Mouse (Mus musculus): ENCODE results near the gene Pigr. TPM values are rescaled to one million over a fixed set of nuclear protein-coding genes. Genes with fewer than 3 reads are reported as not detected.

Gene Pigr
- total RNA-seq, 2 experiments from 2014 or later, result not detected

DNA sequence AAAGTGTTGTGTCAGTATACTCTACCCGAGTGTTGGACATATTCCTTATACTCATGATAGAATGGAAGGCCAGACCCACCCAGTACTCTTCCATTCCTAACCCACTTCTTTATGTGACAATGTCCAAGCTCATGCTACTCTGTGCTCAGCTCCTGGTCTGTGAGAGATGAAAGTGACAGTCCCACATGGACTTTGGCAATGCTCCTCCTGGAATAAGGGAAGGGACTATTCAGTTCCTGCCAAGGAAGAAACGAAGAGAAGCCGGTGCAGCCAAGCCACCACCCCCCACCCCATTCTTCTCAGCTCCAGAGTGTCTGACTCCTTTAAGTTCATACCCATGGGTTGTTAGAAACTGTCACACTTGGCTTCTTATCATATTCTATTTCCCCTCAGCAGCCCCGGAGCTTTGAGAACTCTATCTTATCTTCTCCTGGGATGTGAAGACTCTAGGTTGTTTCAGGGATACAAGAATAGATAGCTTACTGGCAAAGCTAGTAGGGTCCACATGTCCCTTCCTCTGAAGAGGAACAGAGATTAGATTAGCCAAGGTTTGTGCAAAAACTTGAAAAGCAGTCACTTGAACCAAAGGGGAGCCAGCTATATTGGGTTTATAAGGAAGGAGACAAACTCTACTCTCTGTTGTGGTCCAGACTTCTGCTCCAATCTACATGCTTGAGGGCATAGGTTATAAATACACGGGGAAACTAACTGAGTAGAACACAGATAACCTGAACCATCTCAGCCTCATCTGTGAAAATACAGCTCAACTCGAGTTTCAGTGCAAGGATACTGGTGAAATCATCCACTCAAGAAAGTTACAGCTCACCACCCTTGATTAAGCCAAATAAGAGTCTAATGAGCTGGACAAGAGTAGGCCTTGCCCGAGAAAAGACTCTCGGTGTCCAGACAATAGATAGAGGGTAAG is 3.7 kb downstream of the Pigr start:
- DNase-seq (ENCODE audit: low spot score in 2 of 2), result no peak

- DNase-seq (ENCODE audit: low spot score in 2 of 2), result no peak
Observed at GRCm38 (mm10) chr1:130832230-130833149, 6.0 kb downstream of the Pigr start.

DNA sequence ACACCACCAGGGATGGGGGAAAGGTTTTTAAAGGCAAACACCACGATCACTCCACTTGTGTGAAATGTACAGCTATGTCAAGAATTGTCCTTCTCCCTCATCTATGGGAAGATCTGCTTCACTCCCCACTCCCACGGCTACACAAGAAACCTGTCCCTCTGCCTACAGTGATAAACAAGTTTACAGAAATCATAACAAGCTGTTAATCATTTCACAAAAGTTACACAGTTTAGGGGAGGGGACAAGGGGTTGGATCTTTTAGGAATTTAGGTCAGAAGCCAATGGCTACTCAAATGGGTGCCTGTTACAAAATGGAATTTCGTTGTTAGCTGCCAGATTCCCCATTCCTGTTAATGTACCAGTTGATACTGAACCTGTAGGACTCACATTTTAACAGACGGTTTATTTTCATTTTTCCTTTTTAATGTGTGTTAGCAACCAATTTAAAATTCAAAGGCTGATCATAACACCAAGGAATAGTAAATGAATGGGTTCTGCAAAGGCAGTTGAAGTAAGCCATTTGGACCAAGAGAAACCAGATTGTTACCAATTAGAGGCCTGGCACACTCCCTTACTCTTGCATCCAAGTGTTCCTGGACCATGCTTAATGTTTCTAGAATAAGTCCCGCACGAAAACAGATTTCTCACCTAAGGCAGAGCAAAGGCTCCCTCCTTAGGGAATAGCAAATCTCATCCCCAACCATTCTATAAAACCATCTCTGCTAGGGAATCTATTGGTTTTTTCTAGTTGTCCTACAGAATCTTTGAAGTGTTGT is 8.9 kb downstream of the Pigr start:
- peak in 1 of 2 experiments; percentile 77 for DNase-seq (ENCODE audit: low spot score in 2 of 2)

DNA sequence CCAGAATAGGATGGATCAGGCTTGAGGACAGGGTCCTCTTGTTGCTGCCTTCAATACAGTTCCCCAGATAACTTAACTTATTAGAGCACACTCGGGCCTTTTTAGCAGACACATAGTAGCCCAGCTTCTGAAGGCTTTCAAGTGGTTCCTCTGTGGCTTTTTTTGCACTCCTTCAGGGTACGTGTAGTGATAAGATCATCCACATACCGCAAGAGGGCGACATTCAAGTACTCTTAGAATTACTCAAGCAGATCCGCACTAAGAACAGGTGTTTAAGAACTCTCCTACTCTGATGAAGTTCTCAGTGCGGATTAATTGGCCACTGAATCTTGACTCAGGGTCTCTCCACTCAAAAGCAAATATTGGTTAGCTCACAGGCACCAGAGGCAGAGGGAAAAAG is 11.8 kb downstream of the Pigr start:
- no peak for DNase-seq (ENCODE audit: low spot score in 2 of 2)

GRCm38 (mm10) chr1:130840599-130841379 is 14.3 kb downstream of the Pigr start:
- DNase-seq (ENCODE audit: low spot score in 2 of 2), result no peak

DNA sequence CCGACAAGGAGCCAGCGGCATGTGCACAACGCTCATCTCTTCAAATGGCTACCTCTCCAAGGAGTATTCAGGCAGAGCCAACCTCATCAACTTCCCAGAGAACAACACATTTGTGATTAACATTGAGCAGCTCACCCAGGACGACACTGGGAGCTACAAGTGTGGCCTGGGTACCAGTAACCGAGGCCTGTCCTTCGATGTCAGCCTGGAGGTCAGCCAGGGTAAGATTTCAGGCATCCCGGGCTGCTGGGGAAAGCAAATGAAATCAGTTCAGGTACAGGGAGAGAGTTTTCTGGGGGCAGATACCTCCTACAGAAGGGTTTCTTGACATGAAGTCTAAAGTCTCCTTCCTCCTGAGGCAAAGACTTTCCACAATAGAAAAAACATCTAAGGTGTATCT is 15.1 kb downstream of the Pigr start:
- no peak for DNase-seq (ENCODE audit: low spot score in 2 of 2)

DNA sequence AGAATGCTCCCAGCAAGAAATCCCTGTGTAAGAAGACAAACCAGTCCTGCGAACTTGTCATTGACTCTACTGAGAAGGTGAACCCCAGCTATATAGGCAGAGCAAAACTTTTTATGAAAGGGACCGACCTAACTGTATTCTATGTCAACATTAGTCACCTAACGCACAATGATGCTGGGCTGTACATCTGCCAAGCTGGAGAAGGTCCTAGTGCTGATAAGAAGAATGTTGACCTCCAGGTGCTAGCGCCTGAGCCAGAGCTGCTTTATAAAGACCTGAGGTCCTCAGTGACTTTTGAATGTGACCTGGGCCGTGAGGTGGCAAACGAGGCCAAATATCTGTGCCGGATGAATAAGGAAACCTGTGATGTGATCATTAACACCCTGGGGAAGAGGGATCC is 18.0 kb downstream of the Pigr start:
- DNase-seq (ENCODE audit: low spot score in 2 of 2), result no peak

GRCm38 (mm10) chr1:130849530-130850214 is 23.2 kb downstream of the Pigr start:
- DNase-seq (ENCODE audit: low spot score in 2 of 2), result no peak

GRCm38 (mm10) chr1:130850405-130850804 is 23.9 kb downstream of the Pigr start:
- DNase-seq (ENCODE audit: low spot score in 2 of 2), result no peak

DNA sequence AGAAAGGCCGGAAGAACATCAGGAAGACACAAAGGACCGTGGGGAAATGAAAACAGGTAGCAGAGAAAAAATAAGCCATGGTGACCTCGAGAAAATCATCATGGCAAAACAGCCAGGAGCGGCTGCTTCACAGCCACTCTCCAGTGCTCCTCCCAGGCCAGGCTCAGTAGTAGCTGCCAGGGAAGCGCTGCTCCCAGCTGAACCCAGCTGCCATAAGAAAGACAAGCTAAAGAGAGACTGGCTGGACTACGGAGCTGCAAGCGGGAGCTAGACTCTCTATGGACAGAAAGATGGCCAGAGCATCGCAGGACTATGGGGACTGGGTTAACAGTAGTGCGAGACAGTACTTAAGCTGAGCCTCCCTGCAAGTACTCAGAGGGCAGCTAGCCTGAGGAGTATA is 28.3 kb downstream of the Pigr start:
- no peak for DNase-seq (ENCODE audit: low spot score in 2 of 2)

DNA sequence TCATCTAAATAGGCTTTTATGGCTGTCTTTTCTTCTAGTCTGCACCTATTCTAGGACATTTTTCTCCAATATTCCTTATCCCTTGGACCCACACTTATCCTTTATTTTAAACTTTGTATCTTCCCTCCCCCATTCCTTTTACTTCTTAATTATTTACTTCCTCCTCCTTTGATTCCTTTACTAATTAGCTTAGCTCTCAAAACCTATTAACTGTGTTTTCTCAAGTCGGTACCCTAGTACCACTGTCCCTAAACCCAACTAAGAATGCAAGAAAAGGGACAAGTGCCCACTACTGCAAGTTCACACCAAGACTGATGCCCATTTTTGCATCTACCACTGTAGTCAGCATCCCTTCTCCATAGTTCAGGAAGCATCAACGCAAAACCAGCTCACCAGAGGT is 29.2 kb downstream of the Pigr start:
- DNase-seq (ENCODE audit: low spot score in 2 of 2), result no peak

GRCm38 (mm10) chr1:130857456-130857855 is 31.0 kb downstream of the Pigr start:
- no peak for DNase-seq (ENCODE audit: low spot score in 2 of 2)

DNA sequence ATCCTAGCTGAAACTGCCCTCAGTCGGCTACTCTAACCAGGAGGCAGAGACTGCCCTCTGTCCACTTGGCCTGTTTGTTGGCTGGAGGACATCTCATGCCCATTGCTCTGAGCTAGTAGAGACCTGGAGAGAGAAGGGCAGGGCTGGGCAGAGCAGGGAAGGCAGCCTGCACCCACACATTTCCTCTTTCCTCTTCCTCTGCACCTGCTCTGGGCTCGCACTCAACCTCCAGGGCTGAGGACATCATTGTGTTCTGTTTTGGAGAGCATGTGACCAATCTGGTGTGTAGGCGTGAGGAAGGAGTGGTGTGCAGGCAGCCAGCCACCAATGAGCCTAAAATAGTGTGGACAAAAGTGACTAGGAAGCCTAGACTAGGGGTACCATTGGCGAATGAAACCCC is 37.8 kb downstream of the Pigr start:
- DNase-seq (ENCODE audit: low spot score in 2 of 2), result no peak

- no peak for DNase-seq (ENCODE audit: low spot score in 2 of 2)
Observed at GRCm38 (mm10) chr1:130864741-130865140, 38.3 kb downstream of the Pigr start.

GRCm38 (mm10) chr1:130865541-130866221 is 39.2 kb downstream of the Pigr start, which contains the start of gene Fcmr:
Gene Fcmr (plus strand): TSS chr1:130865669.
- DNase-seq (ENCODE audit: low spot score in 2 of 2), result no peak

- DNase-seq (ENCODE audit: low spot score in 2 of 2), result no peak
Observed at GRCm38 (mm10) chr1:130872912-130873311, 46.4 kb downstream of the Pigr start.

GRCm38 (mm10) chr1:130875139-130875538 is 48.7 kb downstream of the Pigr start:
- DNase-seq (ENCODE audit: low spot score in 2 of 2), result peak; percentile 34 to 51

GRCm38 (mm10) chr1:130875910-130876309 is 49.4 kb downstream of the Pigr start:
- no peak for DNase-seq (ENCODE audit: low spot score in 2 of 2)

DNA sequence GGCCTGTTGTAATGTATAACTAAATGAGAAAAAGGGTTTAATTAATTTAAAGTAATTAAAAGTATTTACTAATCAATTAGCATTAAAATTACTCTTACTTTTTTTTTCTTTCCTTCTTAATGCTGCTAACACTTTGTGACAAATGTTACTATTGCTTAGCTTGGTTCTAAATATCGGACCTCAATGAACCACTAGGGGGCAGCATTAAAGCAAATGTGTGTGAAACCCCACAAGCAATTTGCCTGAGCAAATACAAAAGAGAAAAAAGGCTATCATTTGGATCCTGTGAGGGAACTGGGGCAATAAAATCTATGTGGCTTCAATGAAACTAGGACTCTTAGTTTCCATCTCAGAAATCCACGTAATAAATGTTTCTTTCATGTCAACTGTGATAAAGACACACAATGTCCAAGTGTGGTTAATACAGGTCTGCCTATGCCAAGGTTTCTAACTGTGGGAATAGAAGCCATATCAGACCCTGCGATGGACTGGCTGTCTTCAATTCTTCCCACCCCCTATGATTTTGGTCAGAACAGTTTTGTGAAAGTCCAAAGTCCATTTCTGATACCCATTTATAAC is 50.5 kb downstream of the Pigr start:
- DNase-seq (ENCODE audit: low spot score in 2 of 2), result peak; percentile 22 to 88

Measured in layer of hippocampus, postnatal 14 days (tissue).